Mouse (Mus musculus) lung, adult 2 months (tissue): ENCODE results near the gene Pik3ca. TPM values are rescaled to one million over a fixed set of nuclear protein-coding genes. Genes with fewer than 3 reads are reported as not detected.

ENCODE experiments used
- DNase-seq: peaks from one replicate; pipeline ENCODE4 v3.0.0; 2022
- H3K4me1 ChIP-seq: fragments of 200-500 bp; 2 replicates; pipeline ENCODE4 v1.6.1; 2011; ENCODE audit warnings: low read length; ENCODE audit not compliant: control insufficient read depth, insufficient read depth
- H3K4me3 ChIP-seq: fragments of 200-500 bp; replicated peaks from 2 replicates; pipeline ENCODE3; 2011; ENCODE audit warnings: low read depth, mild to moderate bottlenecking, control low read depth, low read length; ENCODE audit errors: extremely low read depth
- CTCF ChIP-seq: fragments of 200-500 bp; IDR thresholded peaks from 2 replicates; pipeline ENCODE4 v1.5.1; 2011; ENCODE audit warnings: mild to moderate bottlenecking, low read length, control low read depth; ENCODE audit not compliant: insufficient read depth
- POLR2A ChIP-seq: fragments of 200-500 bp; IDR thresholded peaks from 2 replicates; pipeline ENCODE4 v1.6.1; 2011; ENCODE audit warnings: low read depth, mild to moderate bottlenecking, control low read depth, low read length, borderline replicate concordance; ENCODE audit errors: extremely low read depth
- WGBS: fragments of 180-500 bp; shearing (Covaris S2); methylation state at CpG from one replicate; pipeline ENCODE4 v1.1.7; 2018; 5-methylcytosine and 5-hydroxymethylcytosine counted together
- polyA plus RNA-seq: library from polyadenylated mRNA; depleted of rRNA; stranded (reverse); fragments of >200 nt; gene quantifications from 2 replicates; pipeline ENCODE4 v1.2.3, GENCODE M21; 2012

Pik3ca gene
- polyA plus RNA-seq, 1 experiment, result 11.4 TPM

DNA sequence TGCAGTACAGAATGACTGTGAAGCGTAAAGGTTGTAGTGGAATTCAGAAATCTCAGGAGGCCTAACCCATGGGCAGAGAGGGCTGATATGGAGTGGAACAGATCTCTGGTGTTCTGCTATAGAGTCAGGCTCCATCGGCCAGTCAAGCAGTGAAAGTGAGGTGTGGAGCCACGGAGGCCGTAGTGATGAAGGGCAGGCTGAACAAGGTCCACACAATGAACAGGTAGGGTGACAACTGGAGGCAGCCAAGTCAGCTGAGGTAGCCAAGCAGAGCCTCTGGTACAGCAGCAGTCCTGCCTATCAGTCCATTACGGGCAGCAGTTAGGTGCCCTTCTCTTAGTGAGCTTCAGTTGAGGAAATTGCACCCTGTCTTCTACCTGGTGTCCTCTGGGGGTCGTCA lies 24.2 kb upstream of the Pik3ca start:
- DNase-seq, result no peak
- TF ChIP-seq POLR2A (no peak), CTCF (no peak)
- H3K4me3 ChIP-seq, result no peak overlapping the region
- WGBS, result 89% methylated on average over 6 of the region's 6 CpGs
- H3K4me1 ChIP-seq, result no peaks in the 10 kb centered on the region

DNA sequence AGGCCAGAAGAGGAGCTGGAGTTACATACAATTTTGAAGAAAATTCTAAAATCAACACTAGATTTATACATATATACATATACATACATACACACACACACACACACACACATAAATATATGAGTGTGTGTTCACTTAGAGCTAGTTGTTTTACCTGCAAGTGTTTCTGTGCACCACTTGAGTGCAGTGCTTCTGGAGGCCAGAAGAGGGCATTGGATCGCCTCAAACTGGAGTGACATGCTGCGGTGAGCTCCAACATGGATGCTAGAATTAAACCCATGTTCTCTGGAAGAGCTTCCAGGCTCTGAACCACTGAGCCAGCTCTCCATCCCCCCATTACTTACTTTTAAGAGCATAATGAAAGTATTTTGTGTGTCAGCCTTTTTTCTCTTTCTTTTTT lies 17.6 kb upstream of the Pik3ca start:
- 38% methylated on average over 2 of the region's 2 CpGs for whole genome bisulfite sequencing
- DNase-seq, result no peak
- H3K4me3 ChIP-seq, result no peak overlapping the region
- TF ChIP-seq POLR2A, result no peak
- peak; percentile 62 for TF ChIP-seq CTCF
- H3K4me1 ChIP-seq, result no peaks in the 10 kb centered on the region

DNA sequence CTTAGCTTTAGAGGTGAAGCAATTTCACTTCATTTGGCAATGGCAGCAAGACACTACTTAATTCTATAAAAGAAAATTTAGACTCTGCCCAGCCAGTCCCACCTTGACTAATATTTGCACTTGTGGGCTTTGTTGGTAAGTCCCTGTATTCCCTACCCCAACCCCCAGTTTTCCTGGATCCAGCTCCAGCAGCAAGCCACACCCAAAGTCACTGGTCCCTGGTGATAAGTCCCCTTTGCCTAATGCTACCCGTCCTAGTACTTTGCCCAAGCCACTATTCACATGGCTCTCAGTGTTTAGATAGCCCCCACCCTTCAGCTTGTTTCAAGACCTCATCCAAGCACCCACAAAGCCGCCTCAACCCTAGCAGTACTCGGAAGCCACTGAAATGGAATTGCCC lies 15.9 kb upstream of the Pik3ca start:
- TF ChIP-seq CTCF (no peak), POLR2A (no peak)
- no peaks in the 10 kb centered on the region for H3K4me1 ChIP-seq
- no peak overlapping the region for H3K4me3 ChIP-seq
- no peak for DNase-seq
- 78% methylated on average over 3 of the region's 3 CpGs for WGBS

DNA sequence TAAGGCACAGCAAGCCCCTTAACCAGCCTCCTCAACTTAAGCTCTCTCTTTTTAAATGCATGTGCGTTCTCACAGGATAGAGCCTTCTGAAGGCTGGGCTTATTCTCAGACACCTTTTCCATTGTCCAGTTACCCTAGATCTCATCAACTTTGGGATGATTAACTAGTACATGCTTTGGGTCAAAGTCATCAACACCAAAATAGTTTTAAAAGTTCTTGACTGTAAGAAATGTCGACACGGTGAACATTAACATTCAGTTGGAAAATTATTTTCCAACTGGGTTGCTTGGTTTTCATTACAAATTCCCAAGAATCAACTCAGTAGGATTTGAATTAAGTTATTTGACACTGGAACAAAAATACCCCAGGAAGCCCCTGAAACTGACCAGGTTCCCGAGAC lies 4.6 kb upstream of the Pik3ca start:
- TF ChIP-seq CTCF (no peak), POLR2A (no peak)
- no peak for DNase-seq
- 89% methylated on average over 4 of the region's 4 CpGs for WGBS
- no peak overlapping the region for H3K4me3 ChIP-seq
- no peaks in the 10 kb centered on the region for H3K4me1 ChIP-seq

DNA sequence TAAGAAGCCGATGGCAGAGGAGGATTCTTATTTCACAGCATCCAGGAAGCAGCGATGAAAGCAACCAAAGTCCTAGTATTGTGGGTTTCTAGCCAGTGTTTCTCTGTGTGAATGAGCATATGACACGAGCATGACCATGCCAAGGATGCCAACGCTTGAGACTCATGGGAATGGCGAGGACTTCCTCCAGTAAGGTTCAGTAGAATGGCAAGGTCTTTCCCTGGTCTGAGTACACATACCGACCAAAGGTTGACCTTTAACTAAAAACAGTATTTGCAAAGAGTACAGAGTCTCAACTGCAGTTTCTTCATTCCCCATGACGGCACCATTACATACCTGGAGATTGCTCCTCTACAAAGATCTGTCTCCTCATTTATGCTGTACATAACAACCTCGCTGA lies 3.5 kb upstream of the Pik3ca start:
- H3K4me3 ChIP-seq, result no peak overlapping the region
- no peak for DNase-seq
- WGBS, result 90% methylated on average over 8 of the region's 8 CpGs
- peaks cover 3% of the 10 kb centered on the region for H3K4me1 ChIP-seq
- TF ChIP-seq POLR2A, result no peak
- no peak for TF ChIP-seq CTCF

DNA sequence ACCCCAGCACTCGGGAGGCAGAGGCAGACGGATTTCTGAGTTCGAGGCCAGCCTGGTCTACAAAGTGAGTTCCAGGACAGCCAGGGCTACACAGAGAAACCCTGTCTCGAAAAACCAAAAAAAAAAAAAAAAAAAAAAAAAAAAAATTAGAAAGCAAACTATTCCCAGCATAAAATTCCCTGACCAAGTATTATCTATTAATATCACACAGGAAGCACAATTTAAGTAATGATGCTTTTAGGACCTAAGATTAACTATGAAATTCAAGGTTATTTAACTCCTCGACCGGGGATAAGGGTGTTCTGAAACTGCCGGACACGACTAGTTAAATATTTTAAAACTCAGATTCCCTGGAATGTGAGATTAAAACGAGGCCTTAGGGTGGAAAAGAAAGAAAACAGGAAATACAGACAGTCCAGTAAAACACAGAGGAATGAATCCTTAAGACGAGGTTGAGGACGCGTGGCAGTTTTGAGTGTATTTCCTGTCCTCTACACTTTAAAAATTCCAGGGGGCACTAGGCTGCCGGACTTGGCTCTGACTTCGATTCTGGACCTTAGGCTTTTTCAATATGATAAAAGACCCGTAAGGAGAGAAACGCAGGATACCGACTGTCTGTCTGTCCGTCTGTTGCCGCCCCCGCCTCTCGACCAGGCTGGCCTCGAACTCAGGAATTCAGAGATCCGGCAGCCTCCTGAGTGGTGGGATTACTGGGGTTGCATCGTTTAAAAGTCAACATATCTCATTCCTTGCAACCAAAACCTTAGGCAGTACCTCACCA lies 1.5 kb upstream of the Pik3ca start:
- WGBS, result 9% methylated on average over 24 of the region's 24 CpGs
- TF ChIP-seq POLR2A (no peak), CTCF (no peak)
- DNase-seq, result peak; percentile 54
- H3K4me1 ChIP-seq, result peaks cover 19% of the 10 kb centered on the region
- peak overlapping the region; percentile 55 for H3K4me3 ChIP-seq

DNA sequence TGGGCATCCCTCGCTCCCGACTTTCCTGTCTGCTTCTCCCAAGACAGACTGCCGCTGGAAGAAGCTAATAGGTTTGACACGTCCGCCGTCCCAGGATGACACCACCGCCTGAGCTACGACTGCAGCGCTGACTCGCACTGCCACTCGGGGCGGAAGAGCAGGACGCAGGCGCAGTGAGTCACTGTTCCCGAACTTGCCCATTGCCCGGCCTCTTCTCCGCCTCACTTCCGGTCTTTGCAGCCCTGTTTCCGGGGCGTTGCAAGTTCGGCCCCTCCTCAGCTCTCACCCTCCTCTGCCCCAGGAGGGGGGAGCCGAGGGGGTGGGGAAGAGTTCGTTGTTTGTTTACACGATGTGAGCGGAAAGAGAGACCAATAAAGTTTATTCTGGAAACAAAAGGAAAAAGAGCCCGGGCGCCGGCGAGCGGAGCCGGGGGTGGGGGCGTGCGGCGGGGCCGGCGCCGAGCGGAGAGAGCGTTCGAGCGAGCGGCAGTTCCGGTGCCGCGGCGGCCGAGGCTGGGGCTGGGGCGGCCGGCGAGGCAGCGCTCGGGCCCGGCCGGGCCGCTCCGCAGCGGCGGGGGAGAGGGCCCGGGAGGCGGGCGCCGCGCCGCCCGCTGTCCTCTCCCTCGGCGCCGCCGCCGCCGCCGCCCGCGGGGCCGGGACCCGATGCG lies 544 bp upstream of the Pik3ca start:
- WGBS, result under 1% methylated on average over 73 of the region's 77 CpGs
- TF ChIP-seq POLR2A (peak; percentile 98), CTCF (no peak)

DNA sequence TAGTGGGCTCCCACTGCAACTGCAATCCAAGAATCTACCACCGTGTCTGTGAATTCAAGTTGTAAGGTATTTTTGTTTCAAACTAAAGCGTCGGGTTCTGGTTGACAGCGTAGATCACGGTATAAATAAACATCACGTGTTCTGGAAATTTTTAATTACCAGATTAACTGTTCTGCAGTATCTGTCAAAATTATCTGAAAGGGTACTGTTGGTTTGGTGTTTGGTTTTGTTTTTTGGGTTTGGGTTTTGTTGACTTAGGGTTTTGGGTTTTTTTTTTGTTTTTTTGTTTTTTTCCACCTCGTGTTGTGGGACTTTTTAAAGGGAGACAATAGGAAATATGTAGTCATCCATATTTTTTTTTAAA lies 686 bp downstream of the Pik3ca start:
- TF ChIP-seq CTCF (no peak), POLR2A (no peak)
- Histone ChIP-seq H3K4me3 (peak overlapping the region; percentile 99), H3K4me1 (peaks cover 29% of the 10 kb centered on the region)
- WGBS, result 0% methylated on average over 7 of the region's 7 CpGs
- no peak for DNase-seq

More for the DNA sequence above, 544 bp upstream of the Pik3ca start:
- Histone ChIP-seq H3K4me1 (peaks cover 23% of the 10 kb centered on the region), H3K4me3 (peak overlapping the region; percentile 99)
- peak; percentile 96 for DNase-seq

DNA sequence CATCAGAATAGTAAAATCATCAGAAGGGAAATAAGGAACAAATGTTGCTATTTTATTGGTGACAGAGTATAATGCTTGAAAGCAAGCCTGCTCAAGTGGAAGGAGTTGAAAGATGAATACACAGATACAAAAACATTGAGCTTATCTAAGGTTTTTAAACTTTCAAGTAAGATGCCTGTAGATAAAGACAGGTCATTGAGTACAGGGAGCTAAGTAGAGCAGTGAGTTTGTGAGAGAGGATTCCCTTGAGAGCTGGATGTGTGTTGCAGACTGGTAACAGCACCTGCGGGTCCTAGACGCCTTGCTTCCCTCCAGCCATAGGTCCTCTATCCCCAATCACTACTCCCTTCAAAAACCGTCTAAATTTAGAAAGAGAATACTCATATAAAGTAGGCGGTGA lies 1.2 kb downstream of the Pik3ca start:
- no peak for DNase-seq
- no peak for TF ChIP-seq CTCF
- TF ChIP-seq POLR2A, result no peak

DNA sequence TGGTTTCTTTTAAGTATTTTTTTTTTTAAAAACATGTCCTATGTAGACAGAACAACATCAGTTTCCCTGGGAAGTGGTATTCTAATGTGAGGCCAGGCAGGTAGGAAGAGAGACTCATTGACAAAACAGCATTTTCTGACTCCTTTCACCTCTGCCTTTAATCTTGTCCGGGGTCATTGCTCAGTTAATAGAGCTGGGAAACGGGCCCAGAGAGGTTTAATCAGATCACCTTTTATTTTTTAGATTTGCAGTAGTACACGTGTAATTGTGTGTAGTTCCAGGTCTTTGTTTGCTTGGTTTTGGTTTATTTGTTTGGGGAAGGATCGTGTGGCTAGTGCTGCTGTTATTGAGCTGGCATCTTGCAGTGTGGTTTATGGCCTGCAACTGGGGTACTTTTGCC lies 1.9 kb downstream of the Pik3ca start:
- H3K4me1 ChIP-seq, result peaks cover 37% of the 10 kb centered on the region
- no peak for DNase-seq
- WGBS, result 38% methylated on average over 4 of the region's 4 CpGs
- no peak for TF ChIP-seq POLR2A
- no peak for TF ChIP-seq CTCF
- no peak overlapping the region for H3K4me3 ChIP-seq

More for the DNA sequence above, 1.2 kb downstream of the Pik3ca start:
- 16% methylated on average over 4 of the region's 4 CpGs for WGBS
- H3K4me1 ChIP-seq, result peaks cover 34% of the 10 kb centered on the region
- H3K4me3 ChIP-seq, result peak overlapping the region; percentile 19
